Mouse (Mus musculus) ES-E14 (cell line): ENCODE measurements around the gene Slc4a4.

Experiments
- CHD2 ChIP-seq: IDR thresholded peaks from 2 replicates; pipeline ENCODE4 v1.6.1; 2014; ENCODE audit warnings: mild to moderate bottlenecking, low read depth, low read length, inconsistent platforms
- MAFK ChIP-seq: IDR thresholded peaks from 2 replicates; pipeline ENCODE4 v1.6.1; 2014; ENCODE audit warnings: mild to moderate bottlenecking, low read depth, low read length, inconsistent platforms; ENCODE audit not compliant: insufficient read depth

- TF ChIP-seq CHD2 (no peak), MAFK (no peak)
Observed at GRCm38 (mm10) chr5:88983170-88983569, 96.6 kb downstream of the Slc4a4 start.
